8 mouse cellular contexts compared by ENCODE assay signal in the genomic region with DNA sequence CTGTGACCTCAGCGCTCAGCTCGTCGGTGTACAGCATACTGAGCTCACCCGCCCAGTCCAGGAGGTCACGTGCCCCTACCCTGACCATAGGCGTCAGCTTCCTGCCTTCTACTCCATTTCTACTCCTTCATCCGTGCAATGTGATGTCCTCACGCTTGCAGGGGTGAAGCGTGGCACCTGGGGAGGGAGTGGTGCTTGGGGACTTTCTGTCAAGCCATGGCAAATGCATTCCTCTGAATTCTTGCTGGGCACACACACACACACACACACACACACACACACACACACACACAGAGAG. TPM values are rescaled to one million over a fixed set of nuclear protein-coding genes. Genes with fewer than 3 reads are reported as not detected.
DNase-seq lines count a peak whose midpoint lies in the region; ATAC-seq and TF ChIP-seq lines count a peak whose summit lies in the region.

No protein-coding gene starts in this region.

- TF ChIP-seq POLR2A in CH12.LX (IDR thresholded peaks at IDR 0.05; ENCODE audit: low read depth, low read length) = no peak

- dilution Hi-C loops in CH12.LX (cut with MboI; ENCODE audit: extremely low pct_ligation_motif_present, extremely low pct_unique_long_range_greater_than_20kb, low sequenced_read_pairs) = no loop called here

- 46% methylated on average over 9 of the region's 9 CpGs for whole genome bisulfite sequencing in forebrain, embryonic 15.5 days
- WGBS in liver, embryonic 14.5 days (ENCODE audit: insufficient replicate concordance) = 5% methylated on average over 9 of the region's 9 CpGs

- peak; percentile 27; the same call in 1 of the 2 replicates for ATAC-seq in forebrain, embryonic 15.5 days (replicated peaks)
- peak; percentile 66 for ATAC-seq in liver, embryonic 14.5 days (ENCODE audit: insufficient read depth)
- no peak for ATAC-seq in cerebellum, adult (ENCODE audit: insufficient number of reproducible peaks, low FRiP score, low TSS enrichment)

- no peak for TF ChIP-seq EP300 in CH12.LX (IDR thresholded peaks at IDR 0.05; ENCODE audit: low read length)
- TF ChIP-seq EP300 in liver, embryonic 14.5 days (IDR thresholded peaks at IDR 0.05; ENCODE audit: low read depth) = no peak

- peak; percentile 18 for DNase-seq in adrenal gland, postnatal 10 days
- DNase-seq in adrenal gland, postnatal 25 days = no peak
- DNase-seq in CH12.LX (ENCODE audit: extremely low read depth) = no peak
- DNase-seq in liver, embryonic 14.5 days (ENCODE audit: low read depth in 3 of 3, low spot score in 3 of 3) = no peak
- DNase-seq in retina, embryonic 14.5 days (ENCODE audit: low spot score) = peak; percentile 15
- no peak for DNase-seq in layer of hippocampus, postnatal 10 days (ENCODE audit: low spot score in 2 of 2)

- no peaks in the 10 kb centered on the region for H3K79me2 ChIP-seq in CH12.LX (replicated peaks; ENCODE audit: control insufficient read depth, extremely low read depth, insufficient read depth, poor library complexity, severe bottlenecking)

- TF ChIP-seq RAD21 in CH12.LX (IDR thresholded peaks at IDR 0.05; ENCODE audit: low read depth, low read length) = no peak

- H3K4me2 ChIP-seq in CH12.LX (ENCODE audit: insufficient read depth, low read depth, poor library complexity, severe bottlenecking) = peak overlapping the region; percentile 76
- H3K4me2 ChIP-seq in forebrain, embryonic 15.5 days (replicated peaks) = peak overlapping the region; percentile 50
- peak overlapping the region; percentile 69 for H3K4me2 ChIP-seq in liver, embryonic 14.5 days (ENCODE audit: low read depth)

- TF ChIP-seq CTCF in CH12.LX (conservative IDR thresholded peaks at IDR 0.05 in 1 of 2, IDR thresholded peaks at IDR 0.05 in 1 of 2; ENCODE audit: low read depth in 2 of 2, low read length in 2 of 2) = no peak
- no peak for TF ChIP-seq CTCF in liver, embryonic 14.5 days (IDR thresholded peaks at IDR 0.05; ENCODE audit: low read depth)

- H3K9ac ChIP-seq in CH12.LX (ENCODE audit: insufficient read depth, low read depth) = peak overlapping the region; percentile 20; the same call in 1 of the 2 replicates
- peak overlapping the region; percentile 39; the same call in 1 of the 2 replicates for H3K9ac ChIP-seq in forebrain, embryonic 15.5 days (replicated peaks)
- H3K9ac ChIP-seq in liver, embryonic 14.5 days (replicated peaks) = no peak overlapping the region

- H3K4me1 ChIP-seq in CH12.LX (ENCODE audit: control insufficient read depth in 1 of 2, insufficient read depth in 2 of 2) = peaks cover 6 to 8% of the 10 kb centered on the region in 2 experiments
- peaks cover 18% of the 10 kb centered on the region for H3K4me1 ChIP-seq in forebrain, embryonic 15.5 days
- peaks cover 0 to 18% of the 10 kb centered on the region in 2 experiments; a peak in 2 of 4 replicates for H3K4me1 ChIP-seq in liver, embryonic 14.5 days (replicated peaks; ENCODE audit: control insufficient read depth in 2 of 2, insufficient read depth in 2 of 2, low read length in 1 of 2)

- H3K27ac ChIP-seq in CH12.LX (ENCODE audit: insufficient read depth, low read depth) = no peak overlapping the region
- H3K27ac ChIP-seq in forebrain, embryonic 15.5 days (replicated peaks) = peak overlapping the region; percentile 87
- H3K27ac ChIP-seq in liver, embryonic 14.5 days = no peak overlapping the region

- H3K36me3 ChIP-seq in CH12.LX (replicated peaks in 1 of 2; ENCODE audit: control insufficient read depth in 1 of 2, insufficient read depth in 1 of 2, low read length in 1 of 2) = no peaks in the 10 kb centered on the region
- no peaks in the 10 kb centered on the region for H3K36me3 ChIP-seq in forebrain, embryonic 15.5 days
- H3K36me3 ChIP-seq in liver, embryonic 14.5 days (replicated peaks; ENCODE audit: control insufficient read depth, insufficient read depth, low read depth) = no peaks in the 10 kb centered on the region

- in situ Hi-C loops in CH12.LX (cut with MboI; ENCODE audit: low pct_ligation_motif_present, low pct_unique_long_range_greater_than_20kb, low sequenced_read_pairs) = no loop called here

- H3K4me3 ChIP-seq in CH12.LX (replicated peaks in 1 of 3; ENCODE audit: low read depth in 2 of 3, low read length in 2 of 3, poor library complexity in 1 of 3) = peak overlapping the region in 1 of 3 experiments; percentile 46
- H3K4me3 ChIP-seq in forebrain, embryonic 15.5 days = peak overlapping the region; percentile 37
- H3K4me3 ChIP-seq in liver, embryonic 14.5 days (ENCODE audit: insufficient read depth in 1 of 2, low read depth in 2 of 2, low read length in 2 of 2) = peak overlapping the region; percentile 50 to 64

- no peaks in the 10 kb centered on the region for H3K9me3 ChIP-seq in CH12.LX (replicated peaks; ENCODE audit: low read length)
- H3K9me3 ChIP-seq in forebrain, embryonic 15.5 days = no peaks in the 10 kb centered on the region
- no peaks in the 10 kb centered on the region for H3K9me3 ChIP-seq in liver, embryonic 14.5 days (ENCODE audit: control insufficient read depth, low read length)

- H3K27me3 ChIP-seq in CH12.LX (replicated peaks) = no peaks in the 10 kb centered on the region
- H3K27me3 ChIP-seq in forebrain, embryonic 15.5 days = no peaks in the 10 kb centered on the region
- H3K27me3 ChIP-seq in liver, embryonic 14.5 days (ENCODE audit: control insufficient read depth, insufficient read depth, low read length) = no peaks in the 10 kb centered on the region

TF ChIP-seq in CH12.LX, 34 proteins besides CTCF, POLR2A, EP300 and RAD21:
- TF ChIP-seq USF1 (IDR thresholded peaks at IDR 0.05; ENCODE audit: low read depth, low read length) = peak; percentile 76
- no peak for TF ChIP-seq KAT2A (IDR thresholded peaks at IDR 0.05; ENCODE audit: insufficient replicate concordance, low read length)
- TF ChIP-seq TBP (conservative IDR thresholded peaks at IDR 0.05; ENCODE audit: low read depth, low read length) = no peak
- TF ChIP-seq IRF4 (IDR thresholded peaks at IDR 0.05; ENCODE audit: low read depth, low read length) = no peak
- TF ChIP-seq JUN (IDR thresholded peaks at IDR 0.05; ENCODE audit: insufficient read depth, low read depth, low read length) = no peak
- no peak for TF ChIP-seq NELFE (IDR thresholded peaks at IDR 0.05; ENCODE audit: low read depth, low read length)
- no peak for TF ChIP-seq ETS1 (conservative IDR thresholded peaks at IDR 0.05; ENCODE audit: low read depth, low read length)
- TF ChIP-seq MAZ (IDR thresholded peaks at IDR 0.05; ENCODE audit: low read depth, low read length) = no peak
- TF ChIP-seq SMC3 (IDR thresholded peaks at IDR 0.05; ENCODE audit: low read depth, low read length) = no peak
- 0 out of 2 replicates have a peak, but pooled peaks have one; percentile 39 for TF ChIP-seq MAX (IDR thresholded peaks at IDR 0.05; ENCODE audit: low read length)
- TF ChIP-seq CHD1 (IDR thresholded peaks at IDR 0.05; ENCODE audit: low read depth, low read length) = no peak
- no peak for TF ChIP-seq TCF12 (IDR thresholded peaks at IDR 0.05; ENCODE audit: low read depth, low read length)
- no peak for TF ChIP-seq MYC (IDR thresholded peaks at IDR 0.05; ENCODE audit: low read depth, low read length)
- no peak for TF ChIP-seq JUND (conservative IDR thresholded peaks at IDR 0.05; ENCODE audit: low read depth, low read length)
- no peak for TF ChIP-seq PAX5 (IDR thresholded peaks at IDR 0.05; ENCODE audit: low read length)
- no peak for TF ChIP-seq MXI1 (IDR thresholded peaks at IDR 0.05; ENCODE audit: low read depth, low read length)
- no peak for TF ChIP-seq RCOR1 (conservative IDR thresholded peaks at IDR 0.05; ENCODE audit: low read depth, low read length)
- TF ChIP-seq POLR2AphosphoS2 (IDR thresholded peaks at IDR 0.05; ENCODE audit: low read depth, low read length) = no peak
- TF ChIP-seq USF2 (conservative IDR thresholded peaks at IDR 0.05; ENCODE audit: low read depth, low read length) = peak; percentile 54
- no peak for TF ChIP-seq HCFC1 (IDR thresholded peaks at IDR 0.05; ENCODE audit: low read depth, low read length)
- TF ChIP-seq ZMIZ1 (IDR thresholded peaks at IDR 0.05; ENCODE audit: low read depth, low read length) = no peak
- no peak for TF ChIP-seq MAFK (IDR thresholded peaks at IDR 0.05; ENCODE audit: insufficient replicate concordance, low read length)
- no peak for TF ChIP-seq GABPA (IDR thresholded peaks at IDR 0.05; ENCODE audit: insufficient replicate concordance, low read depth, low read length)
- no peak for TF ChIP-seq UBTF (IDR thresholded peaks at IDR 0.05; ENCODE audit: low read depth, low read length)
- no peak for TF ChIP-seq ZKSCAN1 (IDR thresholded peaks at IDR 0.05; ENCODE audit: borderline replicate concordance, low read depth, low read length)
- no peak for TF ChIP-seq SIN3A (IDR thresholded peaks at IDR 0.05; ENCODE audit: low read length)
- no peak for TF ChIP-seq ELF1 (IDR thresholded peaks at IDR 0.05; ENCODE audit: low read depth, low read length)
- peak; percentile 68 for TF ChIP-seq BHLHE40 (IDR thresholded peaks at IDR 0.05; ENCODE audit: low read depth, low read length)

RNA-seq across cellular contexts. Expression of a gene that starts 37.6 kb away (rescaled TPM):
- 10 to 100 TPM; 69.7 to 81.3 TPM for total RNA-seq in adrenal gland, postnatal 10 days (2021)
- total RNA-seq in adrenal gland, postnatal 25 days (2021) = 86.5 and 98.2 TPM in 2 replicates
- total RNA-seq in CH12.LX (2012; rRNA removed) (87.6 and 109 TPM in 2 replicates), CH12.LX (2014; rRNA removed) (114 and 128 TPM in 2 replicates)
- 94.2 and 99.5 TPM in 2 replicates for polyA plus RNA-seq in CH12.LX (2012; ENCODE audit: insufficient read length, low read depth)
- polyA plus RNA-seq in forebrain, embryonic 15.5 days (2015; fragmentation: Nextera tagmentation; extraction: Ambion mirVana) = 201 and 205 TPM in 2 replicates
- 22.8 and 27.5 TPM in 2 replicates for polyA plus RNA-seq in liver, embryonic 14.5 days (2012; rRNA removed)
- 51.7 and 54.5 TPM in 2 replicates for polyA plus RNA-seq in liver, embryonic 14.5 days (2014; fragmentation: Nextera tagmentation; extraction: Ambion mirVana)
- 100 to 1,000 TPM; 116 to 122 TPM for total RNA-seq in layer of hippocampus, postnatal 10 days (2021)

Comparison
In these comparisons a context has a peak if more than half of its experiments do, and no peak if none do; other contexts are left out.
1. DNase-seq: peak in adrenal gland, postnatal 10 days (single experiment) and retina, embryonic 14.5 days (single experiment); none in adrenal gland, postnatal 25 days (single experiment), CH12.LX (single experiment), liver, embryonic 14.5 days (0 of 3) and layer of hippocampus, postnatal 10 days (0 of 2).
2. Peak in every context shown above with its lines, with median percentiles within 50 percentile points of each other: H3K4me2 ChIP-seq.